In genomic region chr5:134257349-134258031, GRCm38 (mm10) we compare ENCODE assay signal across 18 mouse cellular contexts. TPM values are rescaled to one million over a fixed set of nuclear protein-coding genes. Genes with fewer than 3 reads are reported as not detected.
A peak's percentile ranks its signal among the peaks of the same experiment; 100 is the strongest.
DNase-seq lines count a peak whose midpoint lies in the region; ATAC-seq and TF ChIP-seq lines count a peak whose summit lies in the region.
"Had no signal": no experiment of that assay in that cellular context is flagged by ENCODE, and none has a peak within 500 bp of the region (broad histone marks: within the 10 kb centered on the region; RNA-seq: fewer than 3 reads in every experiment).

No protein-coding gene starts in this region.

- no peak overlapping the region for H3K9ac ChIP-seq in heart, adult 2 months (ENCODE audit: low read depth, low read length)
- H3K9ac ChIP-seq in forebrain, embryonic 14.5 days (ENCODE audit: low read length): no peak overlapping the region
- H3K9ac ChIP-seq: embryonic facial prominence, embryonic 13.5 days; heart, embryonic 15.5 days had no signal

- peak; percentile 79 for DNase-seq in heart, adult 11 months
- DNase-seq in heart, adult 2 months: no peak
- DNase-seq in thymus, adult 2 months: no peak
- no peak for DNase-seq in thymus, adult 18-20 months
- no peak for DNase-seq in forebrain, embryonic 14.5 days (ENCODE audit: low spot score)
- DNase-seq in right cerebral cortex, postnatal 36 days (ENCODE audit: low spot score in 2 of 2): no peak
- DNase-seq in frontal cortex, postnatal 25 days (ENCODE audit: low spot score in 2 of 2): no peak
- DNase-seq: cerebellum, adult 9-11 months; heart, adult 18-20 months; kidney, adult 9 months; kidney, postnatal 4 days; left cerebral cortex, postnatal 4 days had no signal

- peak; percentile 53 for ATAC-seq in megakaryocyte, adult 5-6 weeks (ENCODE audit: poor library complexity, severe bottlenecking)
- ATAC-seq in forebrain, embryonic 14.5 days: no peak
- ATAC-seq: forebrain, embryonic 16.5 days had no signal

- H3K4me2 ChIP-seq in forebrain, embryonic 14.5 days (ENCODE audit: low read length): no peak overlapping the region
- H3K4me2 ChIP-seq: embryonic facial prominence, embryonic 13.5 days; heart, embryonic 15.5 days; midbrain, embryonic 11.5 days had no signal

- no peak for TF ChIP-seq EP300 in heart, adult 2 months (IDR thresholded peaks at IDR 0.05; ENCODE audit: insufficient read depth, low read depth, low read length)

- H3K9me3 ChIP-seq in forebrain, embryonic 14.5 days (replicated peaks; ENCODE audit: control insufficient read depth, low read length): no peaks in the 10 kb centered on the region
- H3K9me3 ChIP-seq: embryonic facial prominence, embryonic 13.5 days; heart, embryonic 15.5 days; hindbrain, embryonic 10.5 days had no signal

- no peaks in the 10 kb centered on the region for H3K4me1 ChIP-seq in heart, adult 2 months (ENCODE audit: control insufficient read depth, insufficient read depth, low read length)
- H3K4me1 ChIP-seq in thymus, adult 2 months (replicated peaks; ENCODE audit: control insufficient read depth, insufficient read depth, low read length): peaks cover 8% of the 10 kb centered on the region; the same call in 1 of the 2 replicates
- no peaks in the 10 kb centered on the region for H3K4me1 ChIP-seq in forebrain, embryonic 14.5 days (ENCODE audit: control insufficient read depth, insufficient read depth, low read length)
- H3K4me1 ChIP-seq: embryonic facial prominence, embryonic 13.5 days; heart, embryonic 15.5 days; hindbrain, embryonic 10.5 days had no signal

- no peaks in the 10 kb centered on the region for H3K36me3 ChIP-seq in heart, adult 2 months (ENCODE audit: control insufficient read depth, insufficient read depth, low read length)
- H3K36me3 ChIP-seq in thymus, adult 2 months (ENCODE audit: control insufficient read depth, insufficient read depth, low read length): peaks cover 69% of the 10 kb centered on the region
- peaks cover 96% of the 10 kb centered on the region for H3K36me3 ChIP-seq in forebrain, embryonic 14.5 days (ENCODE audit: control insufficient read depth, insufficient read depth, low read length)

- H3K27me3 ChIP-seq in heart, adult 2 months (ENCODE audit: control insufficient read depth, insufficient read depth, low read length): no peaks in the 10 kb centered on the region
- no peaks in the 10 kb centered on the region for H3K27me3 ChIP-seq in thymus, adult 2 months (ENCODE audit: control insufficient read depth, insufficient read depth, low read length)
- no peaks in the 10 kb centered on the region for H3K27me3 ChIP-seq in forebrain, embryonic 14.5 days (replicated peaks; ENCODE audit: control insufficient read depth, insufficient read depth, low read length)
- H3K27me3 ChIP-seq: embryonic facial prominence, embryonic 13.5 days; heart, embryonic 15.5 days had no signal

- no peak overlapping the region for H3K4me3 ChIP-seq in heart, adult 2 months
- no peak overlapping the region for H3K4me3 ChIP-seq in thymus, adult 2 months (ENCODE audit: control insufficient read depth, insufficient read depth, low read length)
- H3K4me3 ChIP-seq in forebrain, embryonic 14.5 days (ENCODE audit: low read depth, low read length): no peak overlapping the region
- H3K4me3 ChIP-seq: embryonic facial prominence, embryonic 13.5 days; heart, embryonic 15.5 days; hindbrain, embryonic 10.5 days had no signal

- no peak for TF ChIP-seq POLR2A in heart, adult 2 months (IDR thresholded peaks at IDR 0.05; ENCODE audit: insufficient read depth, low read depth, low read length)
- no peak for TF ChIP-seq POLR2A in thymus, adult 2 months (IDR thresholded peaks at IDR 0.05; ENCODE audit: control insufficient read depth, extremely low read depth, insufficient read depth, low read length, poor library complexity)

- no peak for TF ChIP-seq CTCF in heart, adult 2 months (IDR thresholded peaks at IDR 0.05)
- no peak for TF ChIP-seq CTCF in thymus, adult 2 months (IDR thresholded peaks at IDR 0.05; ENCODE audit: borderline replicate concordance, control insufficient read depth, extremely low read depth, insufficient read depth, low read length, poor library complexity)

- WGBS in heart, adult 2 months: 78% methylated on average over 13 of the region's 13 CpGs
- WGBS in thymus, adult 2 months: 81% methylated on average over 13 of the region's 13 CpGs
- WGBS in forebrain, embryonic 14.5 days: 92% methylated on average over 13 of the region's 13 CpGs

- H3K27ac ChIP-seq in heart, adult 2 months: no peak overlapping the region
- H3K27ac ChIP-seq in thymus, adult 2 months (ENCODE audit: control insufficient read depth, insufficient read depth, low read length): 0 out of 2 replicates have a peak overlapping the region, but pooled peaks have one; percentile 13
- no peak overlapping the region for H3K27ac ChIP-seq in forebrain, embryonic 14.5 days (ENCODE audit: low read depth, low read length)
- H3K27ac ChIP-seq: embryonic facial prominence, embryonic 13.5 days; heart, embryonic 15.5 days; hindbrain, embryonic 10.5 days had no signal

- intact Hi-C loops in heart, adult 2 months (cut with DNase I): no loop called here

- 0 out of 2 replicates have a peak, but pooled peaks cover 1% of the 10 kb centered on the region for H3K79me2 ChIP-seq in heart, adult 2 months (replicated peaks; ENCODE audit: control insufficient read depth, insufficient read depth, low read length)

RNA-seq across cellular contexts. Expression of gene Ncf1, which starts 28.1 kb away (rescaled TPM):
- 1 to 10 TPM; 6.7 to 8.2 TPM for total RNA-seq in heart, adult 2 months (2021)
- polyA plus RNA-seq in heart, adult 2 months (2012; rRNA removed): 3.4 and 5.7 TPM in 2 replicates
- polyA plus RNA-seq in thymus, adult 2 months (2012; rRNA removed): 28.6 and 35.9 TPM in 2 replicates
- total RNA-seq in megakaryocyte, adult 5-6 weeks (2015): 284 and 306 TPM in 2 replicates
- total RNA-seq in megakaryocyte, adult 5-6 weeks (2017): 339 and 371 TPM in 2 replicates
- polyA plus RNA-seq in forebrain, embryonic 14.5 days (2014; fragmentation: Nextera tagmentation; extraction: Ambion mirVana): 2.2 and 2.7 TPM in 2 replicates

RNA-seq across cellular contexts. Expression of gene Gtf2i, which starts 57.1 kb away (rescaled TPM):
- 100 to 1,000 TPM; 187 to 210 TPM for total RNA-seq in heart, adult 2 months (2021)
- 67.8 and 87.4 TPM in 2 replicates for polyA plus RNA-seq in heart, adult 2 months (2012; rRNA removed)
- polyA plus RNA-seq in thymus, adult 2 months (2012; rRNA removed): 131 and 136 TPM in 2 replicates
- total RNA-seq in megakaryocyte, adult 5-6 weeks (2015): 24.8 and 31.2 TPM in 2 replicates
- 15.5 and 23.6 TPM in 2 replicates for total RNA-seq in megakaryocyte, adult 5-6 weeks (2017)
- 111 and 122 TPM in 2 replicates for polyA plus RNA-seq in forebrain, embryonic 14.5 days (2014; fragmentation: Nextera tagmentation; extraction: Ambion mirVana)
